Mouse (Mus musculus) hindbrain, postnatal 0 days (tissue): ENCODE data around the gene Tube1. TPM values are rescaled to one million over a fixed set of nuclear protein-coding genes. Genes with fewer than 3 reads are reported as not detected.

Experiments used
- ATAC-seq: fragments of 200-750 bp; cut with Nextera tagmentation; 2 replicates; pipeline ENCODE4 v1.8.0; 2017; ENCODE audit warnings: mild to moderate bottlenecking, moderate TSS enrichment, moderate library complexity
- DNase-seq: peaks from one replicate; pipeline ENCODE4 v3.0.0-alpha.2; 2015; ENCODE audit warnings: low spot score
- H3K27ac ChIP-seq: fragments of 300-500 bp; sonication (generic); 2 replicates; pipeline ENCODE4 v1.5.1; 2014; ENCODE audit warnings: mild to moderate bottlenecking
- H3K27me3 ChIP-seq: fragments of 300-500 bp; sonication (generic); 2 replicates; pipeline ENCODE4 v1.6.1; 2014; ENCODE audit warnings: low read length, mixed read lengths; ENCODE audit not compliant: insufficient read depth
- H3K36me3 ChIP-seq: fragments of 300-500 bp; sonication (generic); 2 replicates; pipeline ENCODE4 v1.6.1; 2014; ENCODE audit warnings: low read length, mixed read lengths; ENCODE audit not compliant: insufficient read depth
- H3K4me1 ChIP-seq: fragments of 300-500 bp; sonication (generic); 2 replicates; pipeline ENCODE4 v1.6.1; 2014; ENCODE audit warnings: antibody characterized with exemption, low read length, mixed read lengths; ENCODE audit not compliant: insufficient read depth
- H3K4me2 ChIP-seq: fragments of 300-500 bp; sonication (generic); 2 replicates; pipeline ENCODE4 v1.6.1; 2014; ENCODE audit warnings: low read depth, mild to moderate bottlenecking, low read length, moderate library complexity, mixed read lengths
- H3K4me3 ChIP-seq: fragments of 300-500 bp; sonication (generic); 2 replicates; pipeline ENCODE4 v1.5.1; 2014; ENCODE audit warnings: low read length
- H3K9ac ChIP-seq: fragments of 300-500 bp; sonication (generic); replicated peaks from 2 replicates; pipeline ENCODE4 v1.6.1; 2014; ENCODE audit warnings: mild to moderate bottlenecking, low read length, moderate library complexity, mixed read lengths
- H3K9me3 ChIP-seq: fragments of 300-500 bp; sonication (generic); 2 replicates; pipeline ENCODE4 v1.6.1; 2016; ENCODE audit warnings: low read length, mixed read lengths
- CTCF ChIP-seq: IDR thresholded peaks from 2 replicates; pipeline ENCODE4 v1.5.1; 2016; ENCODE audit warnings: antibody characterized with exemption, control low read depth, low read depth
- WGBS: fragments of 180-500 bp; shearing (Covaris S2); extraction: QIAGEN DNeasy Blood & Tissue Kit; methylation state at CpG from one replicate; pipeline ENCODE4 v1.1.7; 2014; 5-methylcytosine and 5-hydroxymethylcytosine counted together
- polyA plus RNA-seq: library from polyadenylated mRNA; unstranded; fragments of >200 nt; fragmentation: Nextera tagmentation; extraction: Ambion mirVana; gene quantifications from 2 replicates; pipeline ENCODE4 v1.2.1, GENCODE M21; 2015
- total RNA-seq: library from RNA; depleted of rRNA; stranded (reverse); fragments of >200 nt; gene quantifications from 2 replicates; pipeline ENCODE4 v1.2.3, GENCODE M21; 2014; rRNA removed

The Tube1 gene
- total RNA-seq (3.3 and 3.8 TPM in 2 replicates), polyA plus RNA-seq (3.6 and 3.7 TPM in 2 replicates)

DNA sequence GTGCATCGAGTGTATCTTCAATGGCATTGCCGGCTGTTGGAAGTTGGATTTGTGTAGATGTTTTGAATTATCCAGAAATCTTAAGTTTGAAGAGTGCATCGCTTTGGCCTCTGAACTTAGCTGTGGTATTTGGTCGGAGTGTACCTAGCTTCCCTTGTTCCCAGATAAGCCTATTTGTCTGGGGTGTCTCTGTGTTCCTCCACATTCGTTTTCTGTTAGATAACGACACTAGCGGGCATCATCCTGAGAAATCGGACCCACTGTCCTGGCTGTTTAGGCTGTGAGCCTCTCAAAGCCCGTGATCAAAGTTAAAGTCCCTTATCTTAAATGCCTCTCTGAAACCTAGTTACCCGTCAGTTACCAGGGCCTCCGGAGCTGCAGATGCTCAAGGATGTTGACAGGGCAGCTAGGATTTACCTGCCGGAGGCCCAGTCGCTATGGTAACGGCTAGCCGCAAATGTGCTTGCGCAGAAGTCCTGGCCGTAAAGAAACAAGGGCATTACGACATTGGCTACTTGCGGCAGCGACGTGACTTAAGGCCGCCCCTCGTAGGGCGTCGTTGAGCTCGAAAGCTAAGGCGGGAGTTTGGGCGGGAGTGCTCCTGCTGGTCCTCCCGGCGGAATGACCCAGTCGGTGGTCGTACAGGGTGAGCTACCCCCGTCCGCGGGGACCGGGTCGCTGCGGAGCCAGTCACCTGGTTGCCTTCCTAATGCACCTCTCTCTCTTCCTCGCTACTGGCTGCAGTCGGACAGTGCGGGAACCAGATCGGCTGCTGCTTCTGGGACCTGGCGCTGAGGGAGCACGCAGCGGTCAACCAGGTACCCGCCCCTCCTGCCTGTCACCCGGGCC, at the start of gene Tube1, which contains the start of gene Fam229b:
Gene Tube1 (plus strand): TSS at position 515 of the 849 bp plus-strand sequence.
Gene Fam229b (minus strand): TSS at position 453 of the 849 bp plus-strand sequence.
- no peaks in the 10 kb centered on the region for H3K9me3 ChIP-seq
- 5% methylated on average over 47 of the region's 47 CpGs for WGBS
- TF ChIP-seq CTCF, result no peak
- H3K27me3 ChIP-seq, result no peaks in the 10 kb centered on the region
- H3K4me2 ChIP-seq, result peak within 1 kb of the TSS; percentile 97
- H3K36me3 ChIP-seq, result 0 out of 2 replicates have a peak, but pooled peaks cover 8% of the 10 kb centered on the region
- peak within 1 kb of the TSS; percentile 58 for H3K9ac ChIP-seq
- H3K4me3 ChIP-seq, result peak within 1 kb of the TSS; percentile 76
- peak; percentile 97 for DNase-seq
- H3K4me1 ChIP-seq, result no peaks in the 10 kb centered on the region
- peak; percentile 95 for ATAC-seq
- H3K27ac ChIP-seq, result peak within 1 kb of the TSS; percentile 75

DNA sequence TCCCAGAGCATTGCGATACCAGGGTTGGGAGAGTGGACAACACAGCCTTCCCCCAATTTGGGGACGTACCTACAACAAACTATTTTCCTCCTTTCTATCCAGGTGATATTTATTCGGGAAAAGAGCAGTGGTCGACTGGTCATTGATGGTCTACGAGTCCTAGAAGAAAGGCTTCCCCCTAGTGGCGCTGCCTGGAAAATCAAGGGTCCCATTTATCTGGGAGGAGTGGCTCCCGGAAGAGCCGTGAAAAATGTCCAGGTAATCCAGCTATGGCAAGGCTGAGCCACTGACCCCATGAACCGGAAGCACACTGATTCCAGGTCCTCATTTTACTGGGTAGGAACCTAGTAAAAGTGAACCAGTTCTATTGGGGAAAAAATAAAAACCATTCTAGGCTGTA, 36.8 kb upstream of the Tube1 start:
- peak; percentile 36 for DNase-seq
- no peak overlapping the region for H3K27ac ChIP-seq
- 86% methylated on average over 9 of the region's 9 CpGs for WGBS

DNA sequence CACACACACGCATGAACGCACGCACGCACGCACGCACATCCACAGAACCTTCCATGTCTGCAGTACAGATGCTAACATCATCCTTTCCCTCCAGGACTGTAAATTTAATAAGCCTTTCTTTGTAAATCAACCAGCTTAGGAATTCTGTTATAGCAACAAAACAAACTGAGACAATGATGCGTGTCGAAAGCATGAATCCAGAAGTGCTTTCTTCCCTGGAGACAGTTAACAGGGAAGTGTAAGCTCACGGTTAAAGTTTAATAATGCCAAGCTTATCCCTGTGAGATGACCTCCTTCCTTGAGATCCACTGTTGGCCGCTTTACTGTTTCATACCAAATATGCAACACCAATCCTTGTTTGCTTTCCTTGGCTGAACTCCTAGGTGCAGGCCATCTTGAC, 35.0 kb upstream of the Tube1 start:
- H3K27me3 ChIP-seq, result no peaks in the 10 kb centered on the region
- H3K9ac ChIP-seq, result no peak overlapping the region
- H3K4me3 ChIP-seq, result no peak overlapping the region
- H3K9me3 ChIP-seq, result no peaks in the 10 kb centered on the region
- H3K36me3 ChIP-seq, result no peaks in the 10 kb centered on the region
- ATAC-seq, result no peak
- DNase-seq, result no peak
- no peaks in the 10 kb centered on the region for H3K4me1 ChIP-seq
- H3K27ac ChIP-seq, result no peak overlapping the region
- WGBS, result 95% methylated on average over 10 of the region's 10 CpGs
- H3K4me2 ChIP-seq, result no peak overlapping the region
- no peak for TF ChIP-seq CTCF

More for the DNA sequence above, 36.8 kb upstream of the Tube1 start:
- H3K9me3 ChIP-seq, result no peaks in the 10 kb centered on the region
- H3K36me3 ChIP-seq, result no peaks in the 10 kb centered on the region
- no peaks in the 10 kb centered on the region for H3K27me3 ChIP-seq
- peak; percentile 50 for TF ChIP-seq CTCF
- H3K4me1 ChIP-seq, result no peaks in the 10 kb centered on the region
- H3K4me3 ChIP-seq, result no peak overlapping the region
- ATAC-seq, result no peak
- no peak overlapping the region for H3K9ac ChIP-seq
- no peak overlapping the region for H3K4me2 ChIP-seq

DNA sequence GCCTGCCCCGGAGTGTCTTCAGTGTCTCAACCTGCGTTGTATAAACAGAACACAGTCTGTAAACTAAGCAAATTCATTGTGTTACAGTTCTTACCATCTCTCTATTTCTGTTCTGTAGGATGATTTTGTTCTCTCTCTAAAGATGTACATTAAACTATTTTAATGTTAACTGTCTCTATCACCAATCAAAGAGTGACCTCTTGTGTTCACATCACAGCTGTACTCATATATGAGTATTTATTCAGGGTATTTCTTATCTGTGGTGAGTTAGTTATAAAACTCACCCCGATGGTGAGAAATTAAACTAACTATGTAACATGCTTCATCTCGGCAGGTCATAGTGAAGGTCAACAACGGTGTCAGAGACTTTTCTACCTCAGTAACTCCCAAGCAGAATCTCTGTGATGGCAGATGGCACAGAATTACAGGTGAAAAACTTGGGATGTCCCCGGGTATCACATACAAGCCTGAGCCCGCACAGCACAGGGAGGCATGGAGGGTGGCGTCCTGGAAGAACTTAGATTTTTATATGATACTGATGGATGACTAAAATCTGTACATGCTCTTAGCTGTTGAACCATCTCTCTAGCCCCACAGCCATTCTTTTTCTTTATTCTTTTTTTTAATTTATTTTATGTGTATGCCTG, 28.9 kb upstream of the Tube1 start:
- Histone ChIP-seq H3K36me3 (no peaks in the 10 kb centered on the region), H3K4me2 (no peak overlapping the region), H3K27me3 (no peaks in the 10 kb centered on the region), H3K9ac (no peak overlapping the region), H3K4me3 (no peak overlapping the region), H3K9me3 (no peaks in the 10 kb centered on the region), H3K4me1 (no peaks in the 10 kb centered on the region), H3K27ac (no peak overlapping the region)
- WGBS, result 87% methylated on average over 8 of the region's 8 CpGs
- TF ChIP-seq CTCF, result peak; percentile 51
- DNase-seq, result peak; percentile 38
- ATAC-seq, result peak; percentile 54

DNA sequence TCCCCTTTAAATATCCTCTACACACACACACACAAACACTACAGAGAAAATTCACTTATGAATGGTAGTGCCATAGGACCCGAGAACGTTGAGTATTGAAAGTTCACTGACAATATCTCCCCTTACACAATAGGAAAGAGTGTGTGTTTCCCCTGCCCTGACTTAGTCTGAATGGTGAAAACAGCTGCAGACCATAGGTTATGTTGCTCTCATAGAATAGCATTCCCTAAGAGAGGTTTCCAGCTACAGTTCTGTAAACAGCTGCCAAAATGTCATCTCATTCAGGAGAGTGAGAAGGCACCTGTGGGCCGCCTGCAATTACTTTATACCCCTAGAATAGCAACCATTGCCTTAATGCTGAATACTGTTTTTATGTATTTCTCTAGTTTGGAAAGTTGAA, 27.4 kb upstream of the Tube1 start:
- Histone ChIP-seq H3K27ac (no peak overlapping the region), H3K4me1 (no peaks in the 10 kb centered on the region), H3K27me3 (no peaks in the 10 kb centered on the region), H3K9me3 (no peaks in the 10 kb centered on the region), H3K9ac (no peak overlapping the region), H3K36me3 (no peaks in the 10 kb centered on the region), H3K4me3 (no peak overlapping the region), H3K4me2 (no peak overlapping the region)
- 56% methylated on average over 3 of the region's 3 CpGs for WGBS
- no peak for ATAC-seq
- TF ChIP-seq CTCF, result no peak
- DNase-seq, result no peak

DNA sequence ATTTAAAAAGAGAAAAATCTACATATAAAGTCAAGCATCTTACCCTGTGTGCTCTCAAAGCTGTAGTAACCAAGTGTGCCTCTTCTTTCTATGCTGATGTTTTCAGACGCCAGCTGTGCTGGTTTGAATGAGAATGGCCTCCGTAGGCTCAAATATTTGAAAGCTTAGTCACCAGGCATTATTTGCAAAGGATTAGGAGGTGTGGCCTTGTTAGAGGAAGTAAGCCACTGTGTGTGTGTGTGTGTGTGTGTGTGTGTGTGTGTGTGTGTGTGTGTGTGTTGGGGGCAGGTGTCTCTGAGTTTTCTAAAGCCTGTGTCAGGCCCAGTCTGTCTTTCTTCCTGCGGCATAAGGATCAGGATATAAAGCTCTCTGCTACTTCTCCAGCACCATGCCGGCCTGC, 26.8 kb upstream of the Tube1 start:
- H3K4me1 ChIP-seq, result no peaks in the 10 kb centered on the region
- TF ChIP-seq CTCF, result no peak
- no peak for DNase-seq
- no peak overlapping the region for H3K27ac ChIP-seq
- ATAC-seq, result no peak
- H3K4me3 ChIP-seq, result no peak overlapping the region
- H3K9ac ChIP-seq, result no peak overlapping the region
- H3K4me2 ChIP-seq, result no peak overlapping the region
- no peaks in the 10 kb centered on the region for H3K36me3 ChIP-seq
- H3K27me3 ChIP-seq, result no peaks in the 10 kb centered on the region
- H3K9me3 ChIP-seq, result no peaks in the 10 kb centered on the region
- WGBS, result 51% methylated on average over 4 of the region's 4 CpGs
